Mouse (Mus musculus) MEL (cell line): Measurements from ENCODE around the gene Coro7. TPM values are rescaled to one million over a fixed set of nuclear protein-coding genes. Genes with fewer than 3 reads are reported as not detected.

Experiments used
- DNase-seq: peaks from one replicate; pipeline ENCODE4 v3.0.0; 2011; ENCODE audit warnings: low read depth, low spot score
- H3K27ac ChIP-seq: 2 replicates; pipeline ENCODE4 v1.5.1; 2012; ENCODE audit warnings: low read depth, mild to moderate bottlenecking, control low read depth, low read length, moderate library complexity; ENCODE audit not compliant: control insufficient read depth
- H3K27me3 ChIP-seq, 2 experiments: fragments of 150-350 bp in 1 of 2; sonication (generic) in 1 of 2; 2 replicates each; pipeline ENCODE4 v1.6.1; 2012; ENCODE audit warnings: low read length in 2 of 2, mild to moderate bottlenecking in 2 of 2, improper control_type of control experiment in 1 of 2, moderate library complexity in 1 of 2; ENCODE audit not compliant: insufficient read depth in 2 of 2, control insufficient read depth in 1 of 2
- H3K36me3 ChIP-seq, 2 experiments: 2 replicates each; pipeline ENCODE4 v1.6.1; 2012 to 2014; ENCODE audit warnings: low read length in 2 of 2, improper control_type of control experiment in 1 of 2, inconsistent platforms in 1 of 2, mild to moderate bottlenecking in 1 of 2; ENCODE audit not compliant: insufficient read depth in 2 of 2, control insufficient read depth in 1 of 2
- H3K4me1 ChIP-seq, 2 experiments: fragments of 150-350 bp in 1 of 2; sonication (generic) in 1 of 2; 2 replicates each; pipeline ENCODE4 v1.6.1; 2012; ENCODE audit warnings: low read length in 2 of 2, improper control_type of control experiment in 1 of 2, mild to moderate bottlenecking in 1 of 2; ENCODE audit not compliant: insufficient read depth in 2 of 2, control insufficient read depth in 1 of 2
- H3K4me3 ChIP-seq, 2 experiments: fragments of 150-350 bp in 1 of 2; sonication (generic) in 1 of 2; 2 replicates each; pipeline ENCODE4 v1.5.1; 2012; ENCODE audit warnings: low read depth in 2 of 2, low read length in 2 of 2, mild to moderate bottlenecking in 2 of 2, moderate library complexity in 2 of 2, control low read depth in 1 of 2, improper control_type of control experiment in 1 of 2; ENCODE audit not compliant: control insufficient read depth in 1 of 2, insufficient read depth in 1 of 2
- H3K79me2 ChIP-seq: 2 replicates; pipeline ENCODE4 v1.6.1; 2012; ENCODE audit warnings: mild to moderate bottlenecking, low read length, moderate library complexity; ENCODE audit not compliant: control insufficient read depth, poor library complexity, insufficient read depth
- H3K9ac ChIP-seq: 2 replicates; pipeline ENCODE4 v1.6.1; 2012; ENCODE audit warnings: low read depth, mild to moderate bottlenecking, control low read depth, low read length, moderate library complexity; ENCODE audit not compliant: control insufficient read depth, poor library complexity, severe bottlenecking
- H3K9me3 ChIP-seq: fragments of 150-350 bp; sonication (generic); replicated peaks from 2 replicates; pipeline ENCODE4 v1.6.1; 2012; ENCODE audit warnings: mild to moderate bottlenecking, low read length, improper control_type of control experiment, moderate library complexity; ENCODE audit not compliant: insufficient read depth
- BHLHE40 ChIP-seq: IDR thresholded peaks from 2 replicates; pipeline ENCODE4 v1.6.1; 2012; ENCODE audit warnings: low read depth, mild to moderate bottlenecking, inconsistent platforms, low read length, improper control_type of control experiment, borderline replicate concordance
- CHD1 ChIP-seq: IDR thresholded peaks from 2 replicates; pipeline ENCODE4 v1.6.1; 2012; ENCODE audit warnings: low read depth, mild to moderate bottlenecking, inconsistent platforms, low read length, improper control_type of control experiment
- CHD2 ChIP-seq: IDR thresholded peaks from 2 replicates; pipeline ENCODE4 v1.6.1; 2011; ENCODE audit warnings: low read length, improper control_type of control experiment
- E2F4 ChIP-seq: IDR thresholded peaks from 2 replicates; pipeline ENCODE4 v1.6.1; 2011; ENCODE audit warnings: low read depth, low read length, improper control_type of control experiment, borderline replicate concordance
- GABPA ChIP-seq: IDR thresholded peaks from 2 replicates; pipeline ENCODE4 v1.6.1; 2012; ENCODE audit warnings: low read depth, mild to moderate bottlenecking, inconsistent platforms, low read length, improper control_type of control experiment, moderate library complexity
- KAT2A ChIP-seq: conservative IDR thresholded peaks from 2 replicates; pipeline ENCODE4 v1.6.1; 2012; ENCODE audit warnings: low read depth, low read length, improper control_type of control experiment, inconsistent platforms
- MAX ChIP-seq: IDR thresholded peaks from 2 replicates; pipeline ENCODE4 v1.6.1; 2011; ENCODE audit warnings: low read length, improper control_type of control experiment
- MAZ ChIP-seq: IDR thresholded peaks from 2 replicates; pipeline ENCODE4 v1.6.1; 2012; ENCODE audit warnings: low read depth, mild to moderate bottlenecking, inconsistent platforms, low read length, improper control_type of control experiment
- POLR2A ChIP-seq, 2 experiments: IDR thresholded peaks; 2 replicates each; pipeline ENCODE4 v1.6.1; 2011 to 2012; ENCODE audit warnings: low read length in 2 of 2, mild to moderate bottlenecking in 2 of 2, control low read depth in 1 of 2, improper control_type of control experiment in 1 of 2, low read depth in 1 of 2, moderate library complexity in 1 of 2; ENCODE audit not compliant: control insufficient read depth in 1 of 2, insufficient read depth in 1 of 2, poor library complexity in 1 of 2
- POLR2AphosphoS5 ChIP-seq: IDR thresholded peaks from 2 replicates; pipeline ENCODE4 v1.6.1; 2012; ENCODE audit warnings: low read depth, borderline replicate concordance, mild to moderate bottlenecking, inconsistent platforms, low read length, moderate library complexity, mixed read lengths
- RAD21 ChIP-seq: IDR thresholded peaks from 2 replicates; pipeline ENCODE4 v1.6.1; 2011; ENCODE audit warnings: mild to moderate bottlenecking, low read depth, low read length, improper control_type of control experiment
- RCOR1 ChIP-seq: IDR thresholded peaks from 2 replicates; pipeline ENCODE4 v1.6.1; 2012; ENCODE audit warnings: low read depth, mild to moderate bottlenecking, inconsistent platforms, low read length, improper control_type of control experiment
- SIN3A ChIP-seq: IDR thresholded peaks from 2 replicates; pipeline ENCODE4 v1.6.1; 2012; ENCODE audit warnings: low read length, improper control_type of control experiment, inconsistent platforms
- SMC3 ChIP-seq: IDR thresholded peaks from 2 replicates; pipeline ENCODE4 v1.6.1; 2011; ENCODE audit warnings: low read depth, low read length, improper control_type of control experiment
- TBP ChIP-seq: IDR thresholded peaks from 2 replicates; pipeline ENCODE4 v1.8.0; 2011; ENCODE audit warnings: low read depth, low read length, improper control_type of control experiment
- TCF12 ChIP-seq: IDR thresholded peaks from 2 replicates; pipeline ENCODE4 v1.6.1; 2014; ENCODE audit warnings: low read depth, mild to moderate bottlenecking, inconsistent platforms, low read length, improper control_type of control experiment, moderate library complexity
- USF1 ChIP-seq: IDR thresholded peaks from 2 replicates; pipeline ENCODE4 v1.6.1; 2014; ENCODE audit warnings: low read depth, mild to moderate bottlenecking, inconsistent platforms, low read length, improper control_type of control experiment, moderate library complexity
- ZMIZ1 ChIP-seq: IDR thresholded peaks from 2 replicates; pipeline ENCODE4 v1.6.1; 2012; ENCODE audit warnings: low read depth, mild to moderate bottlenecking, inconsistent platforms, low read length, improper control_type of control experiment, moderate library complexity
- polyA plus RNA-seq, 2 experiments: library from polyadenylated mRNA; stranded (reverse) in 1 of 2; unstranded in 1 of 2; fragments of >175 nt in 1 of 2; fragments of >200 nt in 1 of 2; gene quantifications; 2 replicates each; pipeline versions ENCODE4 v1.2.1 to v1.2.4; 2012; ENCODE audit warnings: low replicate concordance in 2 of 2, low read depth in 1 of 2; ENCODE audit not compliant: insufficient read length in 2 of 2, insufficient read depth in 1 of 2, missing spikeins in 1 of 2
- total RNA-seq: library from RNA; depleted of rRNA; stranded (reverse); fragments of 300-350 nt; gene quantifications from 2 replicates; pipeline ENCODE4 v1.2.3, GENCODE M21; 2012

Coro7 gene
- total and polyA plus RNA-seq, 3 experiments: 9.8 to 38.3 TPM; not detected in 1

GRCm38 (mm10) chr16:4652707-4653416, 26.7 kb downstream of the Coro7 start:
- DNase-seq: no peak
- Histone ChIP-seq H3K4me1 (no peaks in the 10 kb centered on the region), H3K4me3 (no peak overlapping the region), H3K36me3 (no peaks in the 10 kb centered on the region), H3K79me2 (no peaks in the 10 kb centered on the region), H3K9me3 (no peaks in the 10 kb centered on the region), H3K27ac (no peak overlapping the region), H3K9ac (no peak overlapping the region), H3K27me3 (no peaks in the 10 kb centered on the region)
- TF ChIP-seq ZMIZ1 (no peak), RCOR1 (no peak), TBP (no peak), POLR2A (IDR thresholded peaks at IDR 0.05; ENCODE audit: control insufficient read depth in 1 of 2, insufficient read depth in 1 of 2, low read depth in 1 of 2, low read length in 2 of 2, poor library complexity in 1 of 2) (no peak), MAX (no peak), CHD1 (no peak), USF1 (no peak), MAZ (no peak), E2F4 (no peak), TCF12 (no peak), GABPA (no peak), RAD21 (no peak), CHD2 (no peak), SIN3A (no peak), POLR2AphosphoS5 (no peak), SMC3 (no peak), KAT2A (no peak)

GRCm38 (mm10) chr16:4651624-4652023, 28.0 kb downstream of the Coro7 start:
- no peak overlapping the region for H3K4me3 ChIP-seq
- H3K79me2 ChIP-seq: no peaks in the 10 kb centered on the region
- no peaks in the 10 kb centered on the region for H3K4me1 ChIP-seq
- H3K9ac ChIP-seq: no peak overlapping the region
- H3K27ac ChIP-seq: no peak overlapping the region
- no peaks in the 10 kb centered on the region for H3K27me3 ChIP-seq
- H3K36me3 ChIP-seq: no peaks in the 10 kb centered on the region
- no peaks in the 10 kb centered on the region for H3K9me3 ChIP-seq
- DNase-seq: no peak
- TF ChIP-seq CHD2 (no peak), BHLHE40 (no peak)
- TF ChIP-seq, all 39 proteins: peak for 0
